Mouse (Mus musculus) CH12F3 (cell line): ENCODE results near the gene Chuk.
"Not testable (repeated sequence)": the region's sequence is repeated elsewhere in the genome, so short reads cannot be mapped to it uniquely, and the experiment has no call there.

Experiments
- in situ Hi-C: fragments of 300-500 bp; cut with MboI; formaldehyde crosslinking; loops from 2 replicates; pipeline ENCODE4 v1.14.3; 2020; ENCODE audit warnings: low sequenced_read_pairs

Gene Chuk

DNA sequence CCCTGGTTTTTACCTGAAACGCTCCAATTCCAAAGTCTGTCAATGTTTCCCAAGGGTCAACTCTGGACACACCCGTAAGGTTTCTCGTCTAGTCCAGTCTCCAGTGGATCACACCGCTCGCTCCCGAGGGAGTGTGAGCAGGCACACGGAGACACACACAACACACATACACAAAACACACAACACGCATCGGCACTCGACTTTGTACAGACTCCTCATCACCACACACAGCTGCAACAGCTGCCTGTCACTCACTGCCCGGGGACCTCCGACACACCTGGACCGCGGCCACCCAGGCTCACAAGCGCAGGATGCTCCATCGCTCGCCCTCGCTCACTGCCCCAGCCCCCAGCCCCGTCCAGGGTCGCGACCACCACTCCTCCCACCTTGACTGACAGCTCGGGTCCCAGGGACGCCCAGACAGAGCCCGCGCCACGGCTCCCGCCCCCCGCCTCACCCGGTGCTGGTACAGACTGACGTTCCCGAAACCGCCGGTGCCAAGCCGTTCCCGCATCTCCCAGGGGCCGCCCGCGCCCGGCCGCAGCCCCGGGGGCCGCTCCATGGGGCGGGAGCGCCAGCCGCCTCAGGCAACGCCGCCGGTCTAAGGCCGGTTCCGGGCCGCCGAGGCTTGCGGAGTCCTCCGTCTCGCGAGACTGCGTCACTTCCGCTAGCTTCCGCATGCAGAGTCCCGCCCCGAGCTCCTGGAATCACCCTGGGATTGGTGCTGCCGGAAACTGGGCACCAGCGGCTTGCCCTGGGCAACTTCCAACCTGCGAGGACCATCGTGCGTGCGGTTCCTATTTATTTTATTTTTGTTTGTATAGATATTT, at the start of gene Chuk:
Chuk (minus strand) TSS at position 650 of the 830 bp plus-strand sequence.
- in situ Hi-C loops = no loop called here

DNA sequence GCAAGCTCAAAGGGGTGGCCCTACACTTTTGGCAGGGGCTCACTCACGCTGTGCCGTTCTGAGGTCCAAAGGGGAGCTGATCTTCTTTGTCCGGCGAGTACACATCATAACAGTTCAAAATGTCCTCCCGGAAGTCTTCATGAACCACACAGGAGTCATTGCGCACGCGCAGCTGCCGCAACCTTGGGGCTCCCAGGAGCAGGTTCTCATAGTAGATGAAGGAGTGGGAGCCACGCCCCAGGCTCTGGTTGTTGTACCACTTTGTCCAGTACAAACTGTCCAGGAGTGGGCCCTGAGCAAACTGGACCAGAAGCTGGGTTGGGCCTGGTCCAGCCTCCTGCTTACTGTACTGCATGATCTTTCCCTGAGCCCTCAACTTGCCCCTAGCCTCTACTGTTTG, 49.7 kb upstream of the Chuk start:
- in situ Hi-C loops = no loop called here

DNA sequence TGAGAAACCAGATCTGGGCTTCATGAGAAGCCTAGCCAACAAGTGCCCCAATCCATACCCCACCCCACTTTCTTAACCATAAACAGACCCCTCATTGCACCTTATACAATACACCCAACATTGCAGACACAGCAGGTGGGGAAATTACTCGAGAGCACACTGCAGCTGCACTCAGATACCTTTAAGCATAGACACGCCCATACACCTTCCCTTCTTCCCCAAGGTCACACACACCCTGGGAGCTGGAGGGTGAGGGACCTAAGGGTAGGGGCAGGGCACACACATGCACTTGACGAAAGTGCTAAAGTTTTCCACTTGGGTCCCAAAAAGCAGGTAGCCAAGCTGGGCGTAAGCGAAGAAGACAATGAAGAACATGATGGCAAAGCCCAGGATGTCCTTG, 46.5 kb upstream of the Chuk start:
- in situ Hi-C loops = no loop called here

- in situ Hi-C loops = no loop called here
Observed at GRCm38 (mm10) chr19:44148991-44149390, 41.7 kb upstream of the Chuk start.

GRCm38 (mm10) chr19:44148345-44148744, 41.1 kb upstream of the Chuk start:
- in situ Hi-C loops = no loop called here

DNA sequence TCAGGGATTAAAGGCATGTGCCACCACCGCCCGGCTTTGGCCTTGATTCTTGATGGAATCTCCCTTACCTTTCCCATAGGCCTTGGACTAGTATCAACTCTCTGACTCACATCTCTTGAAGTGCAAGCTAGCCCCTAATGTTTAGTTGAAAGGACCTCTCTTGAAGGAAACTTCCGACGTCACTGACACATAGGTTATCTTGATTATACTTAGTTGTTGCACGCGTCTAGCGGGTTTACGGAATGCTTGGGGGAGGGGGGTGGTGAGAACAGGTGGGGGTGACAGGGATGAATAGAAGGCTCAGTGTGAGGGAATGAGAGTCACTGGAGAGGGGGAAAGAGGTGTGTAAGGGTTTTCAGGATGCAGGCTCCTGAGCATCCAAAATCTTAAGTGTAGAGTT, 39.7 kb upstream of the Chuk start:
- in situ Hi-C loops = no loop called here

DNA sequence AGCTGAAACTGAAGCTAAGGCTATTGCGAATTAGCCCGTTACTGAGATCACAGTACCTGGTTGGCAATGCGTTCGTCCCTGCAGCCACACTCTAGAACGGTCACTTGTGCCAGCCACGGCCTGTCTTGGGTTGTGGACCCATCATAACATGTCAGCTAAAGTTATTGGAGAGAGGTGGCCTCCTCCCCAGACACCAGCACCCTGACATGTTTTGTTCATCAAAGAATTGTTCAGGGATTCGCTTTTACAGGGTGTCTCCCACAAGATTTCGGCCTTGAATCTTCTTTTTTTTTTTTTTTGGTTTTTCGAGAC, 39.2 kb upstream of the Chuk start:
- in situ Hi-C loops = no loop called here

- in situ Hi-C loops = no loop called here
Observed at GRCm38 (mm10) chr19:44145702-44146567, 38.7 kb upstream of the Chuk start, which contains the start of gene Bloc1s2. TSS of gene Bloc1s2 (minus strand) at chr19:44146446.

DNA sequence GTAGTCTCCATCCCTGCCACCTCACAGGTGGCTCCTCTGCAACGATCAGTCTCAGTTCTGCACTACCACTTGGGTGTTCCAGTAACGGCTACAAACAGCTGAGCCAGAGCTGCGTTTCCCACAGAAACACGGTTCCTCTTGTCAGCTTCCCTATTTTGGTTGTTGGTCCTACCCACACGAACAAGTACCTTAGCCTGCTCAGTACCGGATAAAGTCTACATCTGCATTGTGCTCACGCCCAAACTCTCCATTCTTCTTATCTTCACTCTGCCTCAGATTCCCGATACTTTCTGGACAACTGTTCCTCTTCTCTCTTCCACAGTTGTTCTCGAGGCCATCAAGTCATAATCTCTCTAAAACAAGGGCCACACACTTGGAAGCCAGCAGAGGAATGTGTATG, 37.1 kb upstream of the Chuk start:
- in situ Hi-C loops = no loop called here

DNA sequence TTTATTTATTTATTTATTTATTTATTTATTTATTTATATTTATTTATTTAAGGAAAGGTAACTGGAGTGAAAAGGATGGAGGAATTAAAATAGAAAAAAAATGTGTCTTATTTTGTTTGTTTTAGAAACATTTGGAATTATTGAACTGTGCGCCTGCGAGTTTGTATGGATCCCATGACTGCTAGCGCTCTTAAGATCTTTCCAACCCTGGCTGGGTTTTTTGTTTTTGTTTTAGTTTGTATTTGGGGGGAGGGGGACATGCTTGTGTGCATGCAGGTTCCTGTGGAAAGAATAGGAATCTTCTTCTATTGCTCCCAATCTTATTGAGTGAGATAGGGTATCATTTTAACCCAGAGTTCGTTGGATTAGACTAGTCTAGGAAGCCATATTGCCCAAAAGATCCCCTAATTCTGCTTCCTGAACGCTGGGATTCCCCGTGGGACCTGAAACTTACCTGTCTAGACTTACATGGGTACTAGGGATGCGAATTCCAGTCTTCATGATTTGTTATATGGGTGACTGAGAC, 28.7 kb upstream of the Chuk start:
- in situ Hi-C loops = no loop called here

DNA sequence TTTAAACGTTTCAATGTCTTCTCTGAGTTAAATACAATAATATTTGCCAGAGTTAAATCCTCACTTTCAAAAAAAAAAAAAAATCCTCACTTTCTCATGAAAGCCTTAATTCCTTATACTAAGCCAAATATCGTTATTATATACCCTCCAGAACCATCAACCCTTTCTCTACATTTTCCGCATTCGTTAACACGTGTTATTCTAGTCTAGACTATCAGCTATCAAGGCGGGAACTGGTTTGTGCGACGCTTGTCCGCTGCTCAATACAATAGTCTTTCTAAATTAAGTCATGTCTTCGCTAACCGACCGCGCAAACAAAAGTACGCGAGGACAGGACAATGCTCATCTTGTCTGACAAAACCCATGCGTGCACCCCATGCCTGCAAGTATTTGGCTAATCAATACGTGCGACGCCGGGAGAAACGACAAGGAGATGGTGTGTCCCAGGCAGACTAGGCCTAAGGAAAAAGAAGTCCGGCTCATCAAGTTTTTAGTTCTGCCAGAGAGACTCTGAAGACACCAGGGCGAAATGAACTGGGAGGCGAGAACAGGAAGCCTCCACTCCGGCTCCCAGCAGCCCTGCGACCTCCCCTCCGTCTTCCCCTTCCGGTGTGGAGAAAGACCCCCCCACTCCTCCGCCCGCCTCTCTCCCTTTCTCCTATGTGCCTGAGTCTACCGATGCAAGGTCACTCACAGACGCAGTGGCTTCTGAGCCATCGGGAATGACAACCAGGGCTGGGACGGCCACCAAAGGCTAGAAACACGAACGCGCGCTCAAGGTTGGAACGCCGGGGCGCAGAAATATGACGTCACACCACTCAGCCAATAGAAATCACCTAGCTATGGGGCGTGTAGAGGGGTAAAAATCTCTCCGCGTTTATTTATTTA, 28.0 kb upstream of the Chuk start, which contains the start of gene Cwf19l1:
Cwf19l1 (minus strand) TSS at position 805 of the 888 bp plus-strand sequence.
- in situ Hi-C loops = no loop called here

DNA sequence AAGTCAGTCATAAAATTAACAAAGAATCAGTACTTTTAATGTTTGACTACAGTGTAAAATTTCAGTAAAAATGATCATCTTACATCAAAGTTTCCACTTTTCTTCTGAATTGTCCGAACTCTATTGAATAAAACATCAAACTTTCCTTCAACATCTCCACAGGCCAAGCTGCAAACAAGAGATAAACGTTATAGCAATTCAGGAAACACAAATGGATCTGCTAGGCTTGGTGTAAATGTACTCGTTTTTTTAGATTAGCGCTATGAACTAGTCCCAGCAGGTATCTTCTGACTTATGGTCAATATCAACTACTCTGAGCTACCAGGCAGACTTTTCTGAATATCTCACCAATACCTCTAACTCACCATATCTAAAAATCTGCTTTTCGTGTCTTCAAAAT, 25.6 kb upstream of the Chuk start:
- in situ Hi-C loops = no loop called here

GRCm38 (mm10) chr19:44128560-44128959, 21.3 kb upstream of the Chuk start:
- in situ Hi-C loops = no loop called here

GRCm38 (mm10) chr19:44127729-44128497, 20.6 kb upstream of the Chuk start:
- in situ Hi-C loops = no loop called here

DNA sequence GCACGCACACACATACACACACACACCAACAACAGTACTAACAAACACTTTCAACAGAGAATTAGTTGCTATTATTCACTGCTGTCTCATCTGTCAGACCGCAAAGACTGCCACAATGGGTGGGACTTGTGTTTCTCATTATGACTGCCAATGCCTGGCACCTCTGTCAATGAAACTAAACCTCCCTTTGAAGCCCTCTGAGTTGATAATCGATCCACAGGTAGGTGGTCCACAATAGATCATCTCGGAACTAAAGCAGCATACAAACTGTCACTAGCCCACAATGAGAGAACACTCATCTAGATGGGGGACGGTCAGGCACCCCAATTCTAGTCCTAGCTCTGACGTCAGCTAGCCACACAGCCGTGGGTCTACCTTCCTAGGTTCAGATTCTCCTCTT, 13.9 kb upstream of the Chuk start:
- in situ Hi-C loops = no loop called here

- in situ Hi-C loops = not testable (repeated sequence)
Observed at GRCm38 (mm10) chr19:44120686-44121085, 13.4 kb upstream of the Chuk start.

- in situ Hi-C loops = no loop called here
Observed at GRCm38 (mm10) chr19:44117793-44118192, 10.5 kb upstream of the Chuk start.

DNA sequence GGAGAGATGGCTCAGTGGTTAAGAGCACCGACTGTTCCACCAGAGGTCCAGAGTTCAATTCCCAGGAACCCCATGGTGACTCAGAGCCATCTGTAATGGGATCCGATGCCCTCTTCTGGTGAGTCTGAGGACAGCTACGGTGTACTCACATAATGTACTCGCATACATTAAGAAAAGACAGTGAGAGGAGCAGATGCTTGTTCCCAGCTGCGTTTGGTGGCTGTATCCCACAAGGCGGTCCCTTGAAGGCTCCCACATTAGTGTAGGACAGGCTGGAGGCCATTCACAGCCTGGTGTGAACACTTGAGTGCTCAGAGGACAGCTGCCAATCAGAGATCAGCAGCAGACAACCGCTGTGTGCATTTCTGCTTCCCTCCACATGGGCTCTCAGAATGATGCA, 4.4 kb upstream of the Chuk start:
- in situ Hi-C loops = no loop called here

- in situ Hi-C loops = no loop called here
Observed at GRCm38 (mm10) chr19:44110356-44110755, 3.1 kb upstream of the Chuk start.

- in situ Hi-C loops = no loop called here
Observed at GRCm38 (mm10) chr19:44108996-44109395, 1.7 kb upstream of the Chuk start.
